Mouse (Mus musculus): ENCODE measurements around the gene Tmem265. TPM values are rescaled to one million over a fixed set of nuclear protein-coding genes. Genes with fewer than 3 reads are reported as not detected.

Tmem265 gene
- polyA plus RNA-seq, 1 experiment, result not detected

- H3K27ac ChIP-seq (ENCODE audit: insufficient read depth, low read depth, low read length), result no peak overlapping the region
- no peaks in the 10 kb centered on the region for H3K27me3 ChIP-seq (replicated peaks; ENCODE audit: control insufficient read depth, insufficient read depth, low read length)
- no peak for DNase-seq
- H3K36me3 ChIP-seq (ENCODE audit: control insufficient read depth, insufficient read depth, low read length), result peaks cover 8% of the 10 kb centered on the region
- H3K4me3 ChIP-seq (ENCODE audit: insufficient read depth, low read depth, low read length), result no peak overlapping the region
- 79% methylated on average over 2 of the region's 2 CpGs for WGBS
- H3K4me1 ChIP-seq (ENCODE audit: control insufficient read depth, insufficient read depth, low read length), result no peaks in the 10 kb centered on the region
- TF ChIP-seq POLR2A (IDR thresholded peaks at IDR 0.05; ENCODE audit: low read depth, low read length) (no peak), CTCF (conservative IDR thresholded peaks at IDR 0.05; ENCODE audit: insufficient read depth, insufficient read length, low read depth, low read length) (no peak)
These were observed 41.7 kb downstream of the Tmem265 start for GRCm38 (mm10) chr7:127602903-127603302.

- H3K27me3 ChIP-seq (replicated peaks; ENCODE audit: control insufficient read depth, insufficient read depth, low read length), result no peaks in the 10 kb centered on the region
- H3K4me3 ChIP-seq (ENCODE audit: insufficient read depth, low read depth, low read length), result no peak overlapping the region
- no peak overlapping the region for H3K27ac ChIP-seq (ENCODE audit: insufficient read depth, low read depth, low read length)
- H3K4me1 ChIP-seq (ENCODE audit: control insufficient read depth, insufficient read depth, low read length), result no peaks in the 10 kb centered on the region
- TF ChIP-seq POLR2A (IDR thresholded peaks at IDR 0.05; ENCODE audit: low read depth, low read length) (no peak), CTCF (conservative IDR thresholded peaks at IDR 0.05; ENCODE audit: insufficient read depth, insufficient read length, low read depth, low read length) (no peak)
- peaks cover 6% of the 10 kb centered on the region for H3K36me3 ChIP-seq (ENCODE audit: control insufficient read depth, insufficient read depth, low read length)
- 85% methylated on average over 10 of the region's 10 CpGs for WGBS
- no peak for DNase-seq
These were observed 43.1 kb downstream of the Tmem265 start for GRCm38 (mm10) chr7:127604256-127604655.

- Histone ChIP-seq H3K36me3 (ENCODE audit: control insufficient read depth, insufficient read depth, low read length) (peaks cover 6% of the 10 kb centered on the region; the same call in 1 of the 2 replicates), H3K4me1 (ENCODE audit: control insufficient read depth, insufficient read depth, low read length) (no peaks in the 10 kb centered on the region), H3K27ac (ENCODE audit: insufficient read depth, low read depth, low read length) (no peak overlapping the region), H3K27me3 (replicated peaks; ENCODE audit: control insufficient read depth, insufficient read depth, low read length) (no peaks in the 10 kb centered on the region), H3K4me3 (ENCODE audit: insufficient read depth, low read depth, low read length) (no peak overlapping the region)
- 87% methylated on average over 6 of the region's 6 CpGs for WGBS
- TF ChIP-seq POLR2A (IDR thresholded peaks at IDR 0.05; ENCODE audit: low read depth, low read length) (no peak), CTCF (conservative IDR thresholded peaks at IDR 0.05; ENCODE audit: insufficient read depth, insufficient read length, low read depth, low read length) (no peak)
- DNase-seq, result no peak
These were observed 46.0 kb downstream of the Tmem265 start for GRCm38 (mm10) chr7:127607150-127607549.

GRCm38 (mm10) chr7:127611011-127611410, 49.8 kb downstream of the Tmem265 start:
- no peaks in the 10 kb centered on the region for H3K27me3 ChIP-seq (replicated peaks; ENCODE audit: control insufficient read depth, insufficient read depth, low read length)
- peaks cover 8% of the 10 kb centered on the region; the same call in 1 of the 2 replicates for H3K4me1 ChIP-seq (ENCODE audit: control insufficient read depth, insufficient read depth, low read length)
- peaks cover 3% of the 10 kb centered on the region; the same call in 1 of the 2 replicates for H3K36me3 ChIP-seq (ENCODE audit: control insufficient read depth, insufficient read depth, low read length)
- TF ChIP-seq POLR2A (IDR thresholded peaks at IDR 0.05; ENCODE audit: low read depth, low read length), result no peak
- no peak for TF ChIP-seq CTCF (conservative IDR thresholded peaks at IDR 0.05; ENCODE audit: insufficient read depth, insufficient read length, low read depth, low read length)
- 96% methylated on average over 29 of the region's 29 CpGs for WGBS
- no peak for DNase-seq
- no peak overlapping the region for H3K4me3 ChIP-seq (ENCODE audit: insufficient read depth, low read depth, low read length)
- H3K27ac ChIP-seq (ENCODE audit: insufficient read depth, low read depth, low read length), result no peak overlapping the region

GRCm38 (mm10) chr7:127611561-127611960, 50.4 kb downstream of the Tmem265 start:
- Histone ChIP-seq H3K36me3 (ENCODE audit: control insufficient read depth, insufficient read depth, low read length) (peaks cover 3% of the 10 kb centered on the region; the same call in 1 of the 2 replicates), H3K27ac (ENCODE audit: insufficient read depth, low read depth, low read length) (no peak overlapping the region), H3K4me1 (ENCODE audit: control insufficient read depth, insufficient read depth, low read length) (peaks cover 8% of the 10 kb centered on the region; the same call in 1 of the 2 replicates), H3K4me3 (ENCODE audit: insufficient read depth, low read depth, low read length) (no peak overlapping the region), H3K27me3 (replicated peaks; ENCODE audit: control insufficient read depth, insufficient read depth, low read length) (no peaks in the 10 kb centered on the region)
- no peak for TF ChIP-seq CTCF (conservative IDR thresholded peaks at IDR 0.05; ENCODE audit: insufficient read depth, insufficient read length, low read depth, low read length)
- TF ChIP-seq POLR2A (IDR thresholded peaks at IDR 0.05; ENCODE audit: low read depth, low read length), result no peak
- DNase-seq, result no peak
- 96% methylated on average over 26 of the region's 26 CpGs for WGBS

GRCm38 (mm10) chr7:127613501-127613900, 52.3 kb downstream of the Tmem265 start:
- WGBS, result 57% methylated on average over 8 of the region's 8 CpGs
- Histone ChIP-seq H3K27ac (ENCODE audit: insufficient read depth, low read depth, low read length) (peak overlapping the region; percentile 92), H3K4me3 (ENCODE audit: insufficient read depth, low read depth, low read length) (peak overlapping the region; percentile 93; the same call in 1 of the 2 replicates), H3K36me3 (ENCODE audit: control insufficient read depth, insufficient read depth, low read length) (peaks cover 3% of the 10 kb centered on the region; the same call in 1 of the 2 replicates), H3K4me1 (ENCODE audit: control insufficient read depth, insufficient read depth, low read length) (peaks cover 8% of the 10 kb centered on the region; the same call in 1 of the 2 replicates), H3K27me3 (replicated peaks; ENCODE audit: control insufficient read depth, insufficient read depth, low read length) (no peaks in the 10 kb centered on the region)
- peak; percentile 50 for DNase-seq
- TF ChIP-seq POLR2A (IDR thresholded peaks at IDR 0.05; ENCODE audit: low read depth, low read length) (no peak), CTCF (conservative IDR thresholded peaks at IDR 0.05; ENCODE audit: insufficient read depth, insufficient read length, low read depth, low read length) (no peak)

GRCm38 (mm10) chr7:127614091-127614490, 52.9 kb downstream of the Tmem265 start:
- peak; percentile 54 for DNase-seq
- no peaks in the 10 kb centered on the region for H3K27me3 ChIP-seq (replicated peaks; ENCODE audit: control insufficient read depth, insufficient read depth, low read length)
- H3K4me3 ChIP-seq (ENCODE audit: insufficient read depth, low read depth, low read length), result peak overlapping the region; percentile 93
- peaks cover 3% of the 10 kb centered on the region; the same call in 1 of the 2 replicates for H3K36me3 ChIP-seq (ENCODE audit: control insufficient read depth, insufficient read depth, low read length)
- peaks cover 8% of the 10 kb centered on the region; the same call in 1 of the 2 replicates for H3K4me1 ChIP-seq (ENCODE audit: control insufficient read depth, insufficient read depth, low read length)
- TF ChIP-seq POLR2A (IDR thresholded peaks at IDR 0.05; ENCODE audit: low read depth, low read length), result no peak
- WGBS, result 13% methylated on average over 8 of the region's 8 CpGs
- peak overlapping the region; percentile 92 for H3K27ac ChIP-seq (ENCODE audit: insufficient read depth, low read depth, low read length)
